Mouse (Mus musculus) thymus, adult 2 months (tissue): ENCODE measurements around the gene Cxcl15.

Experiments
- CTCF ChIP-seq: fragments of 200-500 bp; IDR thresholded peaks from 2 replicates; pipeline ENCODE4 v1.5.1; 2012; ENCODE audit warnings: mild to moderate bottlenecking, control low read depth, low read length, moderate library complexity, borderline replicate concordance; ENCODE audit not compliant: control insufficient read depth, poor library complexity, insufficient read depth; ENCODE audit errors: extremely low read depth
- POLR2A ChIP-seq: fragments of 200-500 bp; IDR thresholded peaks from 2 replicates; pipeline ENCODE4 v1.6.1; 2012; ENCODE audit warnings: mild to moderate bottlenecking, low read length, control low read depth, moderate library complexity; ENCODE audit not compliant: control insufficient read depth, poor library complexity, insufficient read depth; ENCODE audit errors: extremely low read depth

GRCm38 (mm10) chr5:90832145-90832767, 37.9 kb downstream of the Cxcl15 start:
- no peak for TF ChIP-seq POLR2A
- TF ChIP-seq CTCF, result no peak
